ENCODE assay signal across 8 mouse cellular contexts in genomic region chr10:117379908-117380307, GRCm38 (mm10). TPM values are rescaled to one million over a fixed set of nuclear protein-coding genes. Genes with fewer than 3 reads are reported as not detected.
DNase-seq lines count a peak whose midpoint lies in the region; ATAC-seq and TF ChIP-seq lines count a peak whose summit lies in the region.

Cpsf6 (minus strand) TSS chr10:117380015.

- H3K4me3 ChIP-seq in embryonic fibroblast, embryonic 13.5 days (ENCODE audit: insufficient read depth, low read length): no peak within 1 kb of the TSS
- H3K4me3 ChIP-seq in heart, embryonic 16.5 days (ENCODE audit: low read length): no peak within 1 kb of the TSS
- H3K4me3 ChIP-seq in neural tube, embryonic 12.5 days: no peak within 1 kb of the TSS

- no peaks in the 10 kb centered on the region for H3K27me3 ChIP-seq in heart, embryonic 16.5 days (ENCODE audit: control insufficient read depth, insufficient read depth, low read length)
- H3K27me3 ChIP-seq in neural tube, embryonic 12.5 days (replicated peaks): no peaks in the 10 kb centered on the region

- no peak for TF ChIP-seq POLR2A in embryonic fibroblast, embryonic 13.5 days (IDR thresholded peaks at IDR 0.05; ENCODE audit: low read depth, low read length)

- no peaks in the 10 kb centered on the region for H3K9me3 ChIP-seq in heart, embryonic 16.5 days (replicated peaks; ENCODE audit: control insufficient read depth, low read length)
- no peaks in the 10 kb centered on the region for H3K9me3 ChIP-seq in neural tube, embryonic 12.5 days

- no peak for TF ChIP-seq CTCF in embryonic fibroblast, embryonic 13.5 days (IDR thresholded peaks at IDR 0.05; ENCODE audit: borderline replicate concordance, insufficient read depth, low read length)

- H3K4me2 ChIP-seq in heart, embryonic 16.5 days (ENCODE audit: low read depth, low read length): no peak within 1 kb of the TSS
- no peak within 1 kb of the TSS for H3K4me2 ChIP-seq in neural tube, embryonic 12.5 days (replicated peaks)

- H3K36me3 ChIP-seq in heart, embryonic 16.5 days (ENCODE audit: control insufficient read depth, insufficient read depth): no peaks in the 10 kb centered on the region
- no peaks in the 10 kb centered on the region for H3K36me3 ChIP-seq in neural tube, embryonic 12.5 days

- intact Hi-C loops in left cerebral cortex, postnatal 4 days (cut with DNase I): no loop called here

- no peak for DNase-seq in thymus, postnatal 0 days (ENCODE audit: low spot score)
- DNase-seq in thymus, postnatal 10 days (ENCODE audit: low spot score in 2 of 2): no peak
- no peak for DNase-seq in left cerebral cortex, postnatal 4 days
- no peak for DNase-seq in frontal cortex, postnatal 25 days (ENCODE audit: low spot score in 2 of 2)
- DNase-seq in kidney, postnatal 14 days: no peak

- no peak within 1 kb of the TSS for H3K9ac ChIP-seq in heart, embryonic 16.5 days (ENCODE audit: low read length)
- H3K9ac ChIP-seq in neural tube, embryonic 12.5 days: no peak within 1 kb of the TSS

- WGBS in heart, embryonic 16.5 days: 85% methylated on average over 6 of the region's 6 CpGs
- 85% methylated on average over 6 of the region's 6 CpGs for WGBS in neural tube, embryonic 12.5 days

- peaks cover 2% of the 10 kb centered on the region; the same call in 1 of the 2 replicates for H3K4me1 ChIP-seq in embryonic fibroblast, embryonic 13.5 days (ENCODE audit: control insufficient read depth, insufficient read depth, low read length)
- H3K4me1 ChIP-seq in heart, embryonic 16.5 days (ENCODE audit: control insufficient read depth, insufficient read depth, low read length): peaks cover 8% of the 10 kb centered on the region
- H3K4me1 ChIP-seq in neural tube, embryonic 12.5 days: 0 out of 2 replicates have a peak, but pooled peaks cover 3% of the 10 kb centered on the region

- no peak for ATAC-seq in heart, embryonic 16.5 days (replicated peaks; ENCODE audit: extremely low read depth, insufficient read depth, low FRiP score)
- no peak for ATAC-seq in neural tube, embryonic 12.5 days (ENCODE audit: low FRiP score, low read depth)

- H3K27ac ChIP-seq in embryonic fibroblast, embryonic 13.5 days (ENCODE audit: insufficient read depth, low read length): no peak within 1 kb of the TSS
- no peak within 1 kb of the TSS for H3K27ac ChIP-seq in heart, embryonic 16.5 days (ENCODE audit: low read length)
- no peak within 1 kb of the TSS for H3K27ac ChIP-seq in neural tube, embryonic 12.5 days

RNA-seq across cellular contexts. Expression of gene Cpsf6, which starts in this region (rescaled TPM):
- polyA plus RNA-seq in thymus, postnatal 0 days (2015; fragmentation: Nextera tagmentation; extraction: Ambion mirVana): 154 and 161 TPM in 2 replicates
- 77.2 and 99.0 TPM in 2 replicates for polyA plus RNA-seq in embryonic fibroblast, embryonic 13.5 days (2011; ENCODE audit: insufficient read length, low read depth, missing spikeins)
- 85.7 and 89.7 TPM in 2 replicates for polyA plus RNA-seq in heart, embryonic 16.5 days (2015; fragmentation: Nextera tagmentation; extraction: Ambion mirVana)
- total RNA-seq in left cerebral cortex, postnatal 4 days (2021): 100 to 1,000 TPM; 145 to 163 TPM
- 216 and 225 TPM in 2 replicates for polyA plus RNA-seq in neural tube, embryonic 12.5 days (2016; fragmentation: Nextera tagmentation; extraction: Ambion mirVana)
